In the genomic region with DNA sequence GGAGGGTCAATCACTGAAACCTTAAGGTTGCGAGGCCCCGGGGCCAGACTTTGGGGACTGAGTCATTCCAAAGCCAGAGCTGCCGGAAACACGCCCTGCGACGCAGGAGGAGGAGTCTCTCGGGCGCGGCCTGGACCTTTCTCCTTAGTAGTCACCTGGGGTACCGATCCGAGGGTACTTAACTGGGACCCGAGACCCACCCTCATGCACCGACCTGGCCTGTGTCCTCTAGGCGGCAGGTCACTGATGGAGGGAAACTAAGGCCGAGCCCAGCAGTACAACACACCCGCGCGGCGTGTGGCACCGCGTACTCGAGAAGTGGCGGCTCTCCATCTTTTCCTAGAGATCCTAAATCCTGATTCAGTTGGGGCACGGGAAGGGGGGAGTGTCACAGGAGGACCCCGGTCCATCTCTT, we compare ENCODE assay signal across 8 mouse cellular contexts. TPM values are rescaled to one million over a fixed set of nuclear protein-coding genes. Genes with fewer than 3 reads are reported as not detected.
DNase-seq lines count a peak whose midpoint lies in the region; ATAC-seq lines count a peak whose summit lies in the region.

No protein-coding gene starts in this region.

- peaks cover 12% of the 10 kb centered on the region for H3K27me3 ChIP-seq in midbrain, embryonic 10.5 days (ENCODE audit: low read depth, poor library complexity, severe bottlenecking)

- H3K36me3 ChIP-seq in midbrain, embryonic 10.5 days, result peaks cover 42% of the 10 kb centered on the region

- H3K27ac ChIP-seq in midbrain, embryonic 10.5 days (replicated peaks), result peak overlapping the region; percentile 95

- under 1% methylated on average over 25 of the region's 25 CpGs for WGBS in midbrain, embryonic 10.5 days

- DNase-seq in cerebellum, adult 11-12 months, result no peak
- DNase-seq in cerebellum, postnatal 4 days (ENCODE audit: low spot score in 2 of 2), result peak; percentile 27 to 40
- peak; percentile 63 for DNase-seq in gastrocnemius, postnatal 10 days
- DNase-seq in induced T-regulatory cell, adult 2 months (ENCODE audit: low read depth), result peak; percentile 80
- DNase-seq in left cerebral cortex, postnatal 36 days (ENCODE audit: low spot score in 2 of 2), result peak; percentile 65 to 68
- DNase-seq in midbrain, embryonic 10.5 days (ENCODE audit: low spot score), result no peak
- peak; percentile 48 to 65 for DNase-seq in spleen, postnatal 36 days (ENCODE audit: low spot score in 2 of 2)

- intact Hi-C loops in left cerebral cortex, postnatal 36 days (cut with DNase I), result loop anchor here (10.0 kb wide), 1 partner anchor 119 kb away; no protein-coding TSS in a partner anchor

- peak; percentile 45 for ATAC-seq in cerebellum, adult (ENCODE audit: insufficient number of reproducible peaks, low FRiP score, low TSS enrichment)

- peaks cover 7% of the 10 kb centered on the region; the same call in 1 of the 2 replicates for H3K9me3 ChIP-seq in midbrain, embryonic 10.5 days (replicated peaks)

- peak overlapping the region; percentile 77 for H3K4me3 ChIP-seq in midbrain, embryonic 10.5 days

- peaks cover 33% of the 10 kb centered on the region for H3K4me1 ChIP-seq in midbrain, embryonic 10.5 days

RNA-seq across cellular contexts. Expression of a gene that starts 0.7 kb away (rescaled TPM):
- total RNA-seq in gastrocnemius, postnatal 10 days (2021), result 100 to 1,000 TPM; 123 to 131 TPM
- 100 to 1,000 TPM in 1 of 2 experiments, 10 to 100 TPM in 1; 97.6 to 113 TPM for total RNA-seq in left cerebral cortex, postnatal 36 days (2021)
- polyA plus RNA-seq in midbrain, embryonic 10.5 days (2016; fragmentation: Nextera tagmentation; extraction: Ambion mirVana), result 382 and 417 TPM in 2 replicates

RNA-seq across cellular contexts. Expression of a gene that starts 39.5 kb away (rescaled TPM):
- total RNA-seq in gastrocnemius, postnatal 10 days (2021), result under 1 TPM; 0.09 to 0.14 TPM
- total RNA-seq in left cerebral cortex, postnatal 36 days (2021), result under 1 TPM; 0.15 to 0.18 TPM
- polyA plus RNA-seq in midbrain, embryonic 10.5 days (2016; fragmentation: Nextera tagmentation; extraction: Ambion mirVana), result 0.07 and 0.10 TPM in 2 replicates

RNA-seq across cellular contexts. Expression of a gene that starts 53.4 kb away (rescaled TPM):
- total RNA-seq in gastrocnemius, postnatal 10 days (2021), result not detected
- total RNA-seq in left cerebral cortex, postnatal 36 days (2021), result not detected
- polyA plus RNA-seq in midbrain, embryonic 10.5 days (2016; fragmentation: Nextera tagmentation; extraction: Ambion mirVana), result not detected in 2 replicates

Comparison
In these comparisons a context has a peak if more than half of its experiments do, and no peak if none do; other contexts are left out.
1. DNase-seq: peak in cerebellum, postnatal 4 days (2 of 2), gastrocnemius, postnatal 10 days (single experiment), induced T-regulatory cell, adult 2 months (single experiment), left cerebral cortex, postnatal 36 days (2 of 2) and spleen, postnatal 36 days (2 of 2); none in cerebellum, adult 11-12 months (single experiment) and midbrain, embryonic 10.5 days (single experiment).